Mouse (Mus musculus) adrenal gland, postnatal 36 days (tissue): ENCODE results near the gene Inpp5b. TPM values are rescaled to one million over a fixed set of nuclear protein-coding genes. Genes with fewer than 3 reads are reported as not detected.

Experiments used
- DNase-seq, 2 experiments: peaks; one replicate each; pipeline ENCODE4 v3.0.0; 2021; ENCODE audit warnings: mixed read lengths in 1 of 2
- microRNA-seq: library from miRNA; unstranded; fragments of <30 nt; microRNA quantifications from one replicate; pipeline ENCODE4 v1.2.0, GENCODE M21; 2021
- total RNA-seq, 2 experiments: library from RNA; stranded (reverse); gene quantifications; 2 replicates each; pipeline ENCODE4 v1.2.3; 2021

Gene Inpp5b
- total RNA-seq, 2 experiments from 2014 or later = 15.9 to 21.0 TPM

- no peak for DNase-seq
Observed at GRCm38 (mm10) chr4:124811347-124811975, 69.8 kb downstream of the Inpp5b start.

- peak in 1 of 2 experiments; percentile 12 for DNase-seq
Observed at GRCm38 (mm10) chr4:124815901-124816300, 74.3 kb downstream of the Inpp5b start.

- peak; percentile 71 to 79 for DNase-seq
Observed at GRCm38 (mm10) chr4:124817803-124818202, 76.2 kb downstream of the Inpp5b start.

GRCm38 (mm10) chr4:124818832-124819231 is 77.2 kb downstream of the Inpp5b start:
- DNase-seq = no peak

GRCm38 (mm10) chr4:124824967-124825366 is 83.3 kb downstream of the Inpp5b start:
- no peak for DNase-seq

- DNase-seq = no peak
Observed at GRCm38 (mm10) chr4:124825371-124825965, 83.8 kb downstream of the Inpp5b start.

- DNase-seq = no peak
Observed at GRCm38 (mm10) chr4:124829671-124830070, 88.0 kb downstream of the Inpp5b start.

GRCm38 (mm10) chr4:124832796-124833195 is 91.1 kb downstream of the Inpp5b start:
- DNase-seq = no peak

- DNase-seq = no peak
Observed at GRCm38 (mm10) chr4:124838035-124838700, 96.5 kb downstream of the Inpp5b start.

- DNase-seq = no peak
Observed at GRCm38 (mm10) chr4:124840998-124841397, 99.3 kb downstream of the Inpp5b start.

- peak; percentile 49 to 70 for DNase-seq
Observed at GRCm38 (mm10) chr4:124843493-124843892, 101.8 kb downstream of the Inpp5b start.

GRCm38 (mm10) chr4:124847573-124847972 is 105.9 kb downstream of the Inpp5b start:
- peak; percentile 83 to 90 for DNase-seq

- peak; percentile 36 to 54 for DNase-seq
Observed at GRCm38 (mm10) chr4:124849631-124850260, 108.1 kb downstream of the Inpp5b start.

- peak; percentile 95 to 96 for DNase-seq
Observed at GRCm38 (mm10) chr4:124850261-124850913, 108.7 kb downstream of the Inpp5b start, which contains the start of gene Yrdc. TSS of gene Yrdc (plus strand) at chr4:124850679.

Small RNAs within 50 kb of the gene (microRNA-seq; reads per million reads assigned to microRNA genes)
- gene Gm24721 (not detected), gene Mir697 (not detected), gene Mir698 (not detected)

Other genes with a start within 250 kb of the Inpp5b start
- not detected for gene 3100002H09Rik, start 131.0 kb upstream of the Inpp5b start, total RNA-seq
- gene Pou3f1, start 85.0 kb upstream of the Inpp5b start, total RNA-seq = under 1 TPM in 1 of 2 experiments, not detected in 1; 0.10 TPM
- 10 to 100 TPM; 30.0 to 40.6 TPM for gene Utp11, start 48.2 kb upstream of the Inpp5b start, total RNA-seq
- gene Fhl3, start 41.1 kb upstream of the Inpp5b start, total RNA-seq = 1 to 10 TPM; 8.1 to 9.0 TPM
- gene Sf3a3, start 27.1 kb upstream of the Inpp5b start, total RNA-seq = 10 to 100 TPM; 39.3 to 39.6 TPM
- 10 to 100 TPM; 21.7 to 26.6 TPM for gene Mtf1, start 60.3 kb downstream of the Inpp5b start, total RNA-seq
- 10 to 100 TPM; 47.0 to 50.6 TPM for gene Yrdc, start 108.8 kb downstream of the Inpp5b start, total RNA-seq
- 10 to 100 TPM; 43.4 to 49.2 TPM for gene 1110065P20Rik, start 109.3 kb downstream of the Inpp5b start, total RNA-seq
- gene Maneal, start 120.3 kb downstream of the Inpp5b start, total RNA-seq = 1 to 10 TPM; 3.8 to 4.4 TPM
- 1 to 10 TPM; 2.4 to 3.3 TPM for gene Epha10, start 139.0 kb downstream of the Inpp5b start, total RNA-seq
- gene 9930104L06Rik, start 195.2 kb downstream of the Inpp5b start, total RNA-seq = 10 to 100 TPM in 1 of 2 experiments, 1 to 10 TPM in 1; 9.8 to 17.9 TPM
- 1 to 10 TPM; 5.7 to 7.6 TPM for gene Cdca8, start 197.5 kb downstream of the Inpp5b start, total RNA-seq
- 1 to 10 TPM; 4.0 to 4.6 TPM for gene Rspo1, start 244.6 kb downstream of the Inpp5b start, total RNA-seq